Mouse (Mus musculus) hindbrain, embryonic 12.5 days (tissue): Measurements from ENCODE around the gene Dppa5a. TPM values are rescaled to one million over a fixed set of nuclear protein-coding genes. Genes with fewer than 3 reads are reported as not detected.
"Not testable (repeated sequence)": the region's sequence is repeated elsewhere in the genome, so short reads cannot be mapped to it uniquely, and the experiment has no call there.

ENCODE experiments used
- ATAC-seq: fragments of 200-750 bp; cut with Nextera tagmentation; 2 replicates; pipeline ENCODE4 v1.8.0; 2017; ENCODE audit warnings: moderate TSS enrichment; ENCODE audit not compliant: low FRiP score
- H3K27ac ChIP-seq: fragments of 300-500 bp; sonication (generic); 2 replicates; pipeline ENCODE4 v1.5.1; 2016; ENCODE audit warnings: mild to moderate bottlenecking
- H3K27me3 ChIP-seq: fragments of 300-500 bp; sonication (generic); 2 replicates; pipeline ENCODE4 v1.6.1; 2016; ENCODE audit warnings: mild to moderate bottlenecking
- H3K36me3 ChIP-seq: fragments of 300-500 bp; sonication (generic); 2 replicates; pipeline ENCODE4 v1.6.1; 2016; ENCODE audit warnings: mild to moderate bottlenecking
- H3K4me1 ChIP-seq: fragments of 300-500 bp; sonication (generic); 2 replicates; pipeline ENCODE4 v1.6.1; 2016
- H3K4me2 ChIP-seq: fragments of 300-500 bp; sonication (generic); replicated peaks from 2 replicates; pipeline ENCODE4 v1.6.1; 2016; ENCODE audit warnings: mild to moderate bottlenecking
- H3K4me3 ChIP-seq: fragments of 300-500 bp; sonication (generic); 2 replicates; pipeline ENCODE4 v1.5.1; 2016; ENCODE audit warnings: mild to moderate bottlenecking
- H3K9ac ChIP-seq: fragments of 300-500 bp; sonication (generic); 2 replicates; pipeline ENCODE4 v1.6.1; 2016; ENCODE audit warnings: mild to moderate bottlenecking, moderate library complexity
- H3K9me3 ChIP-seq: fragments of 300-500 bp; sonication (generic); replicated peaks from 2 replicates; pipeline ENCODE4 v1.6.1; 2016; ENCODE audit warnings: mild to moderate bottlenecking
- WGBS: fragments of 180-500 bp; shearing (Covaris S2); methylation state at CpG from one replicate; pipeline ENCODE4 v1.1.7; 2016; 5-methylcytosine and 5-hydroxymethylcytosine counted together
- polyA plus RNA-seq: library from polyadenylated mRNA; unstranded; fragments of >200 nt; fragmentation: Nextera tagmentation; extraction: Ambion mirVana; gene quantifications from 2 replicates; pipeline ENCODE4 v1.2.1, GENCODE M21; 2016

Gene Dppa5a
- polyA plus RNA-seq, 1 experiment from 2014 or later, result 1.2 TPM

- H3K4me2 ChIP-seq, H3K9ac ChIP-seq, ATAC-seq, H3K4me3 ChIP-seq, H3K36me3 ChIP-seq, H3K9me3 ChIP-seq, H3K27me3 ChIP-seq, H3K4me1 ChIP-seq, H3K27ac ChIP-seq: not testable (repeated sequence)
- WGBS, result 81% methylated on average over 4 of the region's 4 CpGs
Observed at GRCm38 (mm10) chr9:78342494-78342893, 25.5 kb downstream of the Dppa5a start.

GRCm38 (mm10) chr9:78340324-78340723 lies 27.7 kb downstream of the Dppa5a start:
- not testable (repeated sequence) for H3K4me3 ChIP-seq, H3K9ac ChIP-seq, ATAC-seq, H3K36me3 ChIP-seq, H3K27me3 ChIP-seq, H3K9me3 ChIP-seq, H3K4me2 ChIP-seq, H3K27ac ChIP-seq, H3K4me1 ChIP-seq
- 19% methylated on average over 8 of the region's 8 CpGs for WGBS

- H3K36me3 ChIP-seq, H3K27ac ChIP-seq, H3K4me1 ChIP-seq, H3K9me3 ChIP-seq, ATAC-seq, H3K4me3 ChIP-seq, H3K27me3 ChIP-seq, H3K4me2 ChIP-seq, H3K9ac ChIP-seq: not testable (repeated sequence)
Observed at GRCm38 (mm10) chr9:78337050-78337449, 30.9 kb downstream of the Dppa5a start.

- H3K4me2 ChIP-seq, H3K27ac ChIP-seq, H3K9ac ChIP-seq, H3K4me1 ChIP-seq, ATAC-seq, H3K27me3 ChIP-seq, H3K9me3 ChIP-seq, H3K4me3 ChIP-seq, H3K36me3 ChIP-seq: not testable (repeated sequence)
- 86% methylated on average over 1 of the region's 1 CpGs for WGBS
Observed at GRCm38 (mm10) chr9:78327289-78327688, 40.7 kb downstream of the Dppa5a start, which contains the start of gene Omt2b. Gene Omt2b, plus strand, starts transcription at chr9:78327589.

GRCm38 (mm10) chr9:78319499-78319898 lies 48.5 kb downstream of the Dppa5a start:
- Histone ChIP-seq H3K4me1 (no peaks in the 10 kb centered on the region), H3K4me2 (no peak overlapping the region), H3K27me3 (no peaks in the 10 kb centered on the region), H3K9me3 (no peaks in the 10 kb centered on the region), H3K36me3 (no peaks in the 10 kb centered on the region), H3K4me3 (no peak overlapping the region), H3K9ac (no peak overlapping the region), H3K27ac (no peak overlapping the region)
- ATAC-seq, result no peak
- WGBS, result 42% methylated on average over 1 of the region's 1 CpGs

Other genes starting within 250 kb of the Dppa5a start
- 51.5 and 53.6 TPM in 2 replicates for gene Gsta4, start 185.4 kb downstream of the Dppa5a start, polyA plus RNA-seq
- not detected in 2 replicates for gene Gsta1, start 137.5 kb downstream of the Dppa5a start, polyA plus RNA-seq
- gene Gm3776, start 111.0 kb downstream of the Dppa5a start, polyA plus RNA-seq, result not detected in 2 replicates
- not detected in 2 replicates for gene Gm10639, start 78.3 kb downstream of the Dppa5a start, polyA plus RNA-seq
- gene Omt2a, start 53.4 kb downstream of the Dppa5a start, polyA plus RNA-seq, result not detected in 2 replicates
- gene Omt2b, start 40.6 kb downstream of the Dppa5a start, polyA plus RNA-seq, result not detected in 2 replicates
- gene Gsta2, start 12.4 kb downstream of the Dppa5a start, polyA plus RNA-seq, result not detected in 2 replicates
- 5.1 and 5.3 TPM in 2 replicates for gene Ooep, start 10.5 kb upstream of the Dppa5a start, polyA plus RNA-seq
- gene Ddx43, start 27.6 kb upstream of the Dppa5a start, polyA plus RNA-seq, result 0.34 and 0.51 TPM in 2 replicates
- 0.76 and 0.90 TPM in 2 replicates for gene Cgas, start 75.1 kb upstream of the Dppa5a start, polyA plus RNA-seq
- gene Mto1, start 80.0 kb upstream of the Dppa5a start, polyA plus RNA-seq, result 23.2 and 26.9 TPM in 2 replicates
- 0.84 and 1.3 TPM in 2 replicates for gene Gm17324, start 80.6 kb upstream of the Dppa5a start, polyA plus RNA-seq
- gene Eef1a1, start 121.0 kb upstream of the Dppa5a start, polyA plus RNA-seq, result 3,262 and 3,359 TPM in 2 replicates
- 15.1 and 16.9 TPM in 2 replicates for gene Slc17a5, start 219.9 kb upstream of the Dppa5a start, polyA plus RNA-seq
- 3.6 and 4.2 TPM in 2 replicates for gene Cd109, start 247.4 kb upstream of the Dppa5a start, polyA plus RNA-seq